Comparison of ENCODE assay signal across 13 mouse cellular contexts in the genomic region with DNA sequence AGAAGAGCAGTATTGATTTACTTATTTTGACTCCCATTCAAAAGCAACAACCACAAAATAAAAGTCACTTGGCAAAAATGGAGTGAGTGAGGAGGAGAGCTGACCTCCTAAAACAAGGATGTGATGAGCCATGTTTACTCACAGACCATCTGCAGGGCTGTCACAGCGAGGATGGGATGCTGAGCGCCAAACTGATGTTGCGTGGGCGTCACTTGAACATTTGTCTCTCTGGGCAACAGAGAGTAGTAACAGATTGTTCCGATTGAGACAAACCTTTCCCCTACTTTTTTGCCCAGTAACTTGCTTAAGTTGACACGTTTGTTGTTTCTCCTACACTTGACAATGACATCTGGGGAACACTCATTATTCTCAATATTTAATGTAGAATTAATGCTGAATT.
DNase-seq lines count a peak whose midpoint lies in the region; ATAC-seq and TF ChIP-seq lines count a peak whose summit lies in the region.
"Had no signal": no experiment of that assay in that cellular context is flagged by ENCODE, and none has a peak within 500 bp of the region (broad histone marks: within the 10 kb centered on the region; RNA-seq: fewer than 3 reads in every experiment).

No protein-coding gene starts in this region.

- no peaks in the 10 kb centered on the region for H3K9me3 ChIP-seq in midbrain, postnatal 0 days (ENCODE audit: low read length)
- H3K9me3 ChIP-seq: forebrain, embryonic 10.5 days; hindbrain, embryonic 15.5 days; limb, embryonic 15.5 days; midbrain, embryonic 13.5 days had no signal

- H3K9ac ChIP-seq in midbrain, postnatal 0 days (replicated peaks; ENCODE audit: low read length, poor library complexity, severe bottlenecking) = no peak overlapping the region
- H3K9ac ChIP-seq: hindbrain, embryonic 15.5 days; limb, embryonic 15.5 days; midbrain, embryonic 13.5 days had no signal

- no peaks in the 10 kb centered on the region for H3K4me1 ChIP-seq in midbrain, postnatal 0 days (ENCODE audit: insufficient read depth, low read length)
- H3K4me1 ChIP-seq: hindbrain, embryonic 15.5 days; midbrain, embryonic 13.5 days had no signal

- 78% methylated on average over 6 of the region's 6 CpGs for WGBS in midbrain, postnatal 0 days

- H3K27ac ChIP-seq in midbrain, postnatal 0 days (ENCODE audit: low read depth, low read length) = no peak overlapping the region
- H3K27ac ChIP-seq: forebrain, embryonic 10.5 days; hindbrain, embryonic 15.5 days; limb, embryonic 15.5 days; midbrain, embryonic 13.5 days had no signal

- ATAC-seq in megakaryocyte, adult 5-6 weeks (ENCODE audit: poor library complexity, severe bottlenecking) = no peak
- no peak for ATAC-seq in midbrain, postnatal 0 days (ENCODE audit: low FRiP score)
- ATAC-seq: midbrain, embryonic 13.5 days had no signal

- intact Hi-C loops in left cerebral cortex, postnatal 4 days (cut with DNase I) = no loop called here

- no peak overlapping the region for H3K4me2 ChIP-seq in midbrain, postnatal 0 days (ENCODE audit: low read depth, low read length, poor library complexity, severe bottlenecking)
- H3K4me2 ChIP-seq: hindbrain, embryonic 15.5 days; limb, embryonic 15.5 days; midbrain, embryonic 13.5 days had no signal

- H3K4me3 ChIP-seq in midbrain, postnatal 0 days (ENCODE audit: low read depth, low read length) = no peak overlapping the region
- H3K4me3 ChIP-seq: forebrain, embryonic 10.5 days; hindbrain, embryonic 15.5 days; limb, embryonic 15.5 days; midbrain, embryonic 13.5 days had no signal

- peak; percentile 40 for DNase-seq in gastrocnemius, adult 18-20 months (ENCODE audit: low spot score)
- DNase-seq in gastrocnemius, postnatal 4 days (ENCODE audit: low spot score in 2 of 2) = no peak
- peak; percentile 18 for DNase-seq in brain, embryonic 14.5 days (ENCODE audit: low read depth)
- DNase-seq in layer of hippocampus, adult 18-20 months (ENCODE audit: low spot score in 2 of 2) = peak; percentile 73 to 90
- peak; percentile 35 for DNase-seq in left cerebral cortex, postnatal 4 days
- no peak for DNase-seq in midbrain, postnatal 0 days (ENCODE audit: low spot score)
- no peak for DNase-seq in thymus, postnatal 14 days
- DNase-seq: cerebellum, adult 9-11 months had no signal

- TF ChIP-seq CTCF in brain, embryonic 14.5 days (IDR thresholded peaks at IDR 0.05; ENCODE audit: borderline replicate concordance, extremely low read depth, insufficient read depth, insufficient read length) = no peak
- TF ChIP-seq CTCF in midbrain, postnatal 0 days (IDR thresholded peaks at IDR 0.05) = no peak

- no peaks in the 10 kb centered on the region for H3K27me3 ChIP-seq in midbrain, postnatal 0 days (ENCODE audit: insufficient read depth, low read length)
- H3K27me3 ChIP-seq: hindbrain, embryonic 15.5 days; limb, embryonic 15.5 days; midbrain, embryonic 13.5 days had no signal

- no peak for TF ChIP-seq POLR2A in brain, embryonic 14.5 days (IDR thresholded peaks at IDR 0.05; ENCODE audit: borderline replicate concordance, extremely low read depth, insufficient read depth, insufficient read length, poor library complexity, severe bottlenecking)

- H3K36me3 ChIP-seq in midbrain, postnatal 0 days (ENCODE audit: insufficient read depth, low read length) = no peaks in the 10 kb centered on the region
- H3K36me3 ChIP-seq: forebrain, embryonic 10.5 days; hindbrain, embryonic 15.5 days; limb, embryonic 15.5 days; midbrain, embryonic 13.5 days had no signal

Comparison
In these comparisons a context has a peak if more than half of its experiments do, and no peak if none do; other contexts are left out.
1. DNase-seq: peak in gastrocnemius, adult 18-20 months (single experiment), brain, embryonic 14.5 days (single experiment), layer of hippocampus, adult 18-20 months (2 of 2) and left cerebral cortex, postnatal 4 days (single experiment); none in gastrocnemius, postnatal 4 days (0 of 2), midbrain, postnatal 0 days (single experiment) and thymus, postnatal 14 days (single experiment).